Mouse (Mus musculus): ENCODE results near the gene Atp13a4. TPM values are rescaled to one million over a fixed set of nuclear protein-coding genes. Genes with fewer than 3 reads are reported as not detected.

Atp13a4 gene
- total RNA-seq (2021) = 10 to 100 TPM; 15.2 to 17.3 TPM
- long read RNA-seq, experiment 1, full-length matches to known transcripts = 6 of 17 reads
- long read RNA-seq, experiment 1, partial matches to known transcripts = 4 of 17 reads
- long read RNA-seq, experiment 1, other reads (novel, unspliced or antisense) = 7 of 17 reads
- long read RNA-seq, experiment 2, full-length matches to known transcripts = 9 of 28 reads
- long read RNA-seq, experiment 2, partial matches to known transcripts = 6 of 28 reads
- long read RNA-seq, experiment 2, other reads (novel, unspliced or antisense) = 13 of 28 reads

DNA sequence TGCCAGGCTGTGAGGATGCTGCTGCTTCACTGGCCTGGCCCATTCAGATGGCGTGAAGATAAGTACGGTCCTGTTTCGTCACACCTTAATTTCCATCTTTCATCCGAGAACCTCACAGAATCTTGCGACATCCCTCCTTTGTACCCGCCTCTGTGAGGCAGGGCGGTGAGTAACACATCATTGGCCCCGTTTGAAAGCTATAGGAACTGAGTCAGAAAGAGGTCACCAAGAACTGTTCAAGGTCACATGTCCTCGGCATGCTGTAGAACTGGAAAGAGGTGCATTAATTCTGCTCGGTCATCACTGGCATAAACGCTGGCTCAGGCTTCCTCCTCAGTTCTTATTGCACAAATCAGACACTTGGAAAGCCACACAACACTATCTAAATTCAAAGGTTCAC is at the start of gene Atp13a4:
TSS of gene Atp13a4 (minus strand) at position 36 of the 400 bp plus-strand sequence.
- TF ChIP-seq CTCF (conservative IDR thresholded peaks at IDR 0.05) = no peak
- Histone ChIP-seq H3K4me3 (no peak within 1 kb of the TSS), H3K27ac (no peak within 1 kb of the TSS)
- no peak for DNase-seq (ENCODE audit: low spot score in 2 of 2)

- no peak for TF ChIP-seq CTCF (conservative IDR thresholded peaks at IDR 0.05)
- Histone ChIP-seq H3K4me3 (no peak overlapping the region), H3K27ac (no peak overlapping the region)
- no peak for DNase-seq (ENCODE audit: low spot score in 2 of 2)
Measured at GRCm38 (mm10) chr16:29592171-29592570, 47.5 kb upstream of the Atp13a4 start.

- Histone ChIP-seq H3K4me3 (peak overlapping the region; percentile 90), H3K27ac (peak overlapping the region; percentile 90)
- DNase-seq (ENCODE audit: low spot score in 2 of 2) = no peak
- no peak for TF ChIP-seq CTCF (conservative IDR thresholded peaks at IDR 0.05)
Measured at GRCm38 (mm10) chr16:29579787-29580176, 35.1 kb upstream of the Atp13a4 start.

GRCm38 (mm10) chr16:29579167-29579786 is 34.6 kb upstream of the Atp13a4 start, which contains the start of gene Opa1:
Gene Opa1, plus strand, starts transcription at chr16:29579334.
- no peak for TF ChIP-seq CTCF (conservative IDR thresholded peaks at IDR 0.05)
- Histone ChIP-seq H3K27ac (peak within 1 kb of the TSS; percentile 90), H3K4me3 (peak within 1 kb of the TSS; percentile 90)
- DNase-seq (ENCODE audit: low spot score in 2 of 2) = peak; percentile 94 to 99

DNA sequence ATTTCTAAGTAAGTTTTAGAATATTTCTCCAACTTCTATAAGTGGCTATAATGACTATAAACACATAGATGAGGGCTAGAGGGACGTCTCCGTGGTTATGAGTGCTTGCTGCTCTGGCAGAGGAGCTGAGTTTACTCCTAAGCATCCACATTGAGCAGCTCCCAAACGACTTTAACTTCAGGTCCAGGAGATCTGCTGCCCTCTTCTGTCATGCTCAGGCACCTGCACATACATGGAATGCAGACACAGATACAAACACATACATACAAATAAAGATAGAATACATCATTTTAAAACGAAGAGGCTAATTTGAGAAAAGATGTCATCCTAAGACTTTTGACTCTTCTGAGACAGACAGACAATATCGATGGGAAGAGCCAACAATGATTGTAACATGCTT is 31.0 kb upstream of the Atp13a4 start:
- no peak overlapping the region for H3K4me3 ChIP-seq
- no peak for DNase-seq (ENCODE audit: low spot score in 2 of 2)
- H3K27ac ChIP-seq = no peak overlapping the region
- TF ChIP-seq CTCF (conservative IDR thresholded peaks at IDR 0.05) = peak; percentile 78

DNA sequence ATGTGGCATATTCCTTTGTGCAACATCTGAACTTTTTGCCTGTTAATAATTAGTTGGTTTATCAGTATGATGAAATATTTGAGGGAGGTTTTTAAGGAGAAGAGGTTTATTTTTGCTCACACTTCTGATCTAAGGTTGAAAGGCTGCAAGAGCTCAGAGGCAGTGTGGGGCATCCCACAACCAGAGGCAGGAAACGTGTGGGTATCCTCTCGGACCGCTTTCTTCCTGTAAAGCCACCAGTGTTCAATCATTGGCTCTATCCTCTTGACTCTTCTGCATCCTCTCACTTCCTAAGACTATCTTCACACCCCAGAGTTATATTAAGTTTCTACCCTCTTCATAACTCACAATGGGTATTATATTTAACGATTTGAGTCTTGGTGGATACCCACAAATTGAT is 29.3 kb upstream of the Atp13a4 start:
- TF ChIP-seq CTCF (conservative IDR thresholded peaks at IDR 0.05) = no peak
- DNase-seq (ENCODE audit: low spot score in 2 of 2) = no peak
- H3K4me3 ChIP-seq = no peak overlapping the region
- H3K27ac ChIP-seq = no peak overlapping the region

DNA sequence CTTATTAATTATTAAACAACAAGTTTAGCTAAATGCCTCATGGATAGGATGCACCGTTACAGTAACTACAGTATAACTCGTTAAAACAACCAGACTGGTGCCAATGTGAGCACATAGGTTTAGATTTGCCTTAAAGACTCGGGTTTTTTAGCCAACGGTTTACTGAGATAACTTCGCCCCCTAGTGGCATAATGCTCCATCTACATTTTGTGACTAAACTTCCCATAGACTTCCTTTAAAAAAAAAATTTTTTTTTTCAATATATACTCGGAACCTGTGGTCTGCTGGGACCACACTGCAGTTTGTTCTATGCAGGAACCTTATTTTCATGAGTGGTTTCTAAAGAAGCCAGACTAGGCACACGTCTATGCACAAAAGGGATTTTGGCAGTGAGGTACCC is 16.2 kb upstream of the Atp13a4 start:
- peak; percentile 49 to 64 for DNase-seq (ENCODE audit: low spot score in 2 of 2)
- no peak overlapping the region for H3K27ac ChIP-seq
- TF ChIP-seq CTCF (conservative IDR thresholded peaks at IDR 0.05) = peak; percentile 90
- H3K4me3 ChIP-seq = peak overlapping the region; percentile 34

DNA sequence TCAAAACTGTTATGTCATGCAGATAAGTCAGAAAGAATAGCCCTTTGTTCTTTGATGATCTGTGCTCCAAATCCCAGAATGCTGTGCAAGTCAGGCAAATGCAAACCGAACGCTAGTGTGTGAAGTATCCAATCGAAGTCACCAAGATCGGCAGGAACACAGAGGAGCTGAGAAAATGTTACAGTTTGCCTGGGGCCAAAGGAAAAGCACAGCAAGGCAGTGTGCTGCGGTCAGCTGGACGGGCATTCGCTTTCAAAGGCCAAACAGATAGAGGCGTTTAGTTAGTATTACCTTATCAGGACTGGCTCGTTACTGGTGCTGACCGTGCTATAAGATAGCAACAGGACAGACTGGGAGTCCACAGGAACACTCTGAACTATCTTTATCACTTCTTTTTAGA is 15.8 kb upstream of the Atp13a4 start:
- DNase-seq (ENCODE audit: low spot score in 2 of 2) = no peak
- no peak overlapping the region for H3K27ac ChIP-seq
- TF ChIP-seq CTCF (conservative IDR thresholded peaks at IDR 0.05) = no peak
- peak overlapping the region; percentile 34 for H3K4me3 ChIP-seq

GRCm38 (mm10) chr16:29559667-29560066 is 15.0 kb upstream of the Atp13a4 start:
- no peak overlapping the region for H3K27ac ChIP-seq
- no peak for DNase-seq (ENCODE audit: low spot score in 2 of 2)
- H3K4me3 ChIP-seq = no peak overlapping the region
- no peak for TF ChIP-seq CTCF (conservative IDR thresholded peaks at IDR 0.05)

GRCm38 (mm10) chr16:29541261-29541683 is 3.4 kb downstream of the Atp13a4 start:
- H3K27ac ChIP-seq = peak overlapping the region; percentile 71; the same call in 1 of the 2 replicates
- DNase-seq (ENCODE audit: low spot score in 2 of 2) = peak; percentile 11 to 19
- H3K4me3 ChIP-seq = peak overlapping the region; percentile 48
- TF ChIP-seq CTCF (conservative IDR thresholded peaks at IDR 0.05) = no peak

- no peak for DNase-seq (ENCODE audit: low spot score in 2 of 2)
- Histone ChIP-seq H3K27ac (peak overlapping the region; percentile 71), H3K4me3 (peak overlapping the region; percentile 48)
- no peak for TF ChIP-seq CTCF (conservative IDR thresholded peaks at IDR 0.05)
Measured at GRCm38 (mm10) chr16:29539906-29540305, 4.8 kb downstream of the Atp13a4 start.

- Histone ChIP-seq H3K4me3 (no peak overlapping the region), H3K27ac (peak overlapping the region; percentile 70)
- TF ChIP-seq CTCF (conservative IDR thresholded peaks at IDR 0.05) = no peak
- DNase-seq (ENCODE audit: low spot score in 2 of 2) = peak; percentile 36 to 37
Measured at GRCm38 (mm10) chr16:29536411-29537204, 8.1 kb downstream of the Atp13a4 start.

GRCm38 (mm10) chr16:29535866-29536265 is 8.8 kb downstream of the Atp13a4 start:
- DNase-seq (ENCODE audit: low spot score in 2 of 2) = no peak
- no peak for TF ChIP-seq CTCF (conservative IDR thresholded peaks at IDR 0.05)
- no peak overlapping the region for H3K4me3 ChIP-seq
- peak overlapping the region; percentile 70 for H3K27ac ChIP-seq
